16 mouse cellular contexts compared by ENCODE assay signal in genomic region chr3:152158344-152159291, GRCm38 (mm10). TPM values are rescaled to one million over a fixed set of nuclear protein-coding genes. Genes with fewer than 3 reads are reported as not detected.
A peak's percentile ranks its signal among the peaks of the same experiment; 100 is the strongest.
DNase-seq lines count a peak whose midpoint lies in the region; ATAC-seq and TF ChIP-seq lines count a peak whose summit lies in the region.
"Had no signal": no experiment of that assay in that cellular context is flagged by ENCODE, and none has a peak within 500 bp of the region (broad histone marks: within the 10 kb centered on the region; RNA-seq: fewer than 3 reads in every experiment).

No protein-coding gene starts in this region.

- 0 out of 2 replicates have a peak overlapping the region, but pooled peaks have one; percentile 35 for H3K27ac ChIP-seq in forebrain, embryonic 15.5 days (replicated peaks)
- H3K27ac ChIP-seq in forebrain, embryonic 10.5 days: no peak overlapping the region
- no peak overlapping the region for H3K27ac ChIP-seq in hindbrain, postnatal 0 days
- H3K27ac ChIP-seq: embryonic facial prominence, embryonic 12.5 days had no signal

- WGBS in forebrain, embryonic 15.5 days: 46% methylated on average over 10 of the region's 10 CpGs
- 74% methylated on average over 10 of the region's 10 CpGs for WGBS in forebrain, embryonic 10.5 days
- 65% methylated on average over 9 of the region's 10 CpGs for WGBS in hindbrain, postnatal 0 days

- H3K27me3 ChIP-seq in forebrain, embryonic 15.5 days: 0 out of 2 replicates have a peak, but pooled peaks cover 4% of the 10 kb centered on the region
- peaks cover 17% of the 10 kb centered on the region for H3K27me3 ChIP-seq in forebrain, embryonic 10.5 days (ENCODE audit: poor library complexity, severe bottlenecking)
- no peaks in the 10 kb centered on the region for H3K27me3 ChIP-seq in hindbrain, postnatal 0 days (ENCODE audit: insufficient read depth, low read length)
- H3K27me3 ChIP-seq: embryonic facial prominence, embryonic 12.5 days had no signal

- no peaks in the 10 kb centered on the region for H3K9me3 ChIP-seq in forebrain, embryonic 15.5 days
- no peaks in the 10 kb centered on the region for H3K9me3 ChIP-seq in forebrain, embryonic 10.5 days
- no peaks in the 10 kb centered on the region for H3K9me3 ChIP-seq in hindbrain, postnatal 0 days (ENCODE audit: low read length)
- H3K9me3 ChIP-seq: embryonic facial prominence, embryonic 12.5 days had no signal

- no peak for DNase-seq in forebrain, embryonic 10.5 days (ENCODE audit: extremely low spot score, low spot score)
- peak; percentile 37 for DNase-seq in layer of hippocampus, adult 11-12 months (ENCODE audit: low spot score)
- DNase-seq in layer of hippocampus, postnatal 36 days: no peak
- DNase-seq in brain, adult 2 months (ENCODE audit: low read depth, low spot score): peak; percentile 73
- DNase-seq in hindbrain, postnatal 0 days (ENCODE audit: low spot score): peak; percentile 10
- no peak for DNase-seq in gastrocnemius, adult 18-20 months (ENCODE audit: low spot score)
- DNase-seq in adrenal gland, adult 18-20 months (ENCODE audit: low spot score in 2 of 2): no peak
- DNase-seq: adrenal gland, postnatal 14 days; cerebellum, postnatal 25 days; kidney, postnatal 10 days; lung, embryonic 14.5 days; right cerebral cortex, postnatal 14 days; thymus, postnatal 14 days had no signal

- no peak overlapping the region for H3K4me3 ChIP-seq in forebrain, embryonic 15.5 days
- no peak overlapping the region for H3K4me3 ChIP-seq in forebrain, embryonic 10.5 days
- no peak overlapping the region for H3K4me3 ChIP-seq in hindbrain, postnatal 0 days (ENCODE audit: low read length)
- H3K4me3 ChIP-seq: embryonic facial prominence, embryonic 12.5 days had no signal

- no peak for TF ChIP-seq CTCF in hindbrain, postnatal 0 days (IDR thresholded peaks at IDR 0.05; ENCODE audit: low read depth)

- no peaks in the 10 kb centered on the region for H3K36me3 ChIP-seq in forebrain, embryonic 15.5 days
- H3K36me3 ChIP-seq in forebrain, embryonic 10.5 days (replicated peaks): no peaks in the 10 kb centered on the region
- H3K36me3 ChIP-seq in hindbrain, postnatal 0 days (ENCODE audit: insufficient read depth, low read length): no peaks in the 10 kb centered on the region
- H3K36me3 ChIP-seq: embryonic facial prominence, embryonic 12.5 days had no signal

- ATAC-seq in forebrain, embryonic 15.5 days (replicated peaks): peak; percentile 78
- ATAC-seq in hindbrain, postnatal 0 days: peak; percentile 45; the same call in 1 of the 2 replicates

- no peak overlapping the region for H3K9ac ChIP-seq in forebrain, embryonic 15.5 days (replicated peaks)
- no peak overlapping the region for H3K9ac ChIP-seq in hindbrain, postnatal 0 days (replicated peaks; ENCODE audit: low read length)
- H3K9ac ChIP-seq: embryonic facial prominence, embryonic 12.5 days; lung, embryonic 14.5 days had no signal

- peaks cover 13% of the 10 kb centered on the region for H3K4me1 ChIP-seq in forebrain, embryonic 15.5 days
- H3K4me1 ChIP-seq in forebrain, embryonic 10.5 days: no peaks in the 10 kb centered on the region
- peaks cover 3% of the 10 kb centered on the region; the same call in 1 of the 2 replicates for H3K4me1 ChIP-seq in hindbrain, postnatal 0 days (ENCODE audit: insufficient read depth, low read length)
- H3K4me1 ChIP-seq: embryonic facial prominence, embryonic 12.5 days had no signal

- H3K4me2 ChIP-seq in forebrain, embryonic 15.5 days (replicated peaks): no peak overlapping the region
- H3K4me2 ChIP-seq in hindbrain, postnatal 0 days (ENCODE audit: low read depth, low read length): no peak overlapping the region
- H3K4me2 ChIP-seq: embryonic facial prominence, embryonic 12.5 days; lung, embryonic 14.5 days had no signal

RNA-seq across cellular contexts. Expression of gene Gipc2, which starts 7.4 kb away (rescaled TPM):
- 1.9 and 2.7 TPM in 2 replicates for polyA plus RNA-seq in forebrain, embryonic 15.5 days (2015; fragmentation: Nextera tagmentation; extraction: Ambion mirVana)
- 1.9 and 3.5 TPM in 2 replicates for polyA plus RNA-seq in forebrain, embryonic 10.5 days (2016; fragmentation: Nextera tagmentation; extraction: Ambion mirVana)
- 1 to 10 TPM; 1.2 to 1.8 TPM for total RNA-seq in layer of hippocampus, postnatal 36 days (2021)
- total RNA-seq in hindbrain, postnatal 0 days (2014; rRNA removed): 3.1 and 6.7 TPM in 2 replicates
- polyA plus RNA-seq in hindbrain, postnatal 0 days (2015; fragmentation: Nextera tagmentation; extraction: Ambion mirVana): 12.8 and 15.6 TPM in 2 replicates
- under 1 TPM in 1 of 2 experiments, not detected in 1; 0.55 TPM for total RNA-seq in gastrocnemius, adult 18-20 months (2021)
- total RNA-seq in adrenal gland, adult 18-20 months (2021): under 1 TPM in 1 of 2 experiments, not detected in 1; 0.30 TPM
- total RNA-seq: granulocyte monocyte progenitor cell, adult 5-6 weeks had no signal

RNA-seq across cellular contexts. Expression of gene Dnajb4, which starts 51.5 kb away (rescaled TPM):
- 29.8 and 35.4 TPM in 2 replicates for polyA plus RNA-seq in forebrain, embryonic 15.5 days (2015; fragmentation: Nextera tagmentation; extraction: Ambion mirVana)
- polyA plus RNA-seq in forebrain, embryonic 10.5 days (2016; fragmentation: Nextera tagmentation; extraction: Ambion mirVana): 16.2 and 18.8 TPM in 2 replicates
- 10 to 100 TPM; 72.2 to 74.1 TPM for total RNA-seq in layer of hippocampus, postnatal 36 days (2021)
- total RNA-seq in hindbrain, postnatal 0 days (2014; rRNA removed): 26.5 and 40.8 TPM in 2 replicates
- 47.8 and 49.0 TPM in 2 replicates for polyA plus RNA-seq in hindbrain, postnatal 0 days (2015; fragmentation: Nextera tagmentation; extraction: Ambion mirVana)
- total RNA-seq in gastrocnemius, adult 18-20 months (2021): 100 to 1,000 TPM in 1 of 2 experiments, 10 to 100 TPM in 1; 51.5 to 107 TPM
- total RNA-seq in adrenal gland, adult 18-20 months (2021): 10 to 100 TPM; 75.4 to 76.8 TPM

RNA-seq across cellular contexts. Expression of gene Fubp1, which starts 51.6 kb away (rescaled TPM):
- 302 and 309 TPM in 2 replicates for polyA plus RNA-seq in forebrain, embryonic 15.5 days (2015; fragmentation: Nextera tagmentation; extraction: Ambion mirVana)
- polyA plus RNA-seq in forebrain, embryonic 10.5 days (2016; fragmentation: Nextera tagmentation; extraction: Ambion mirVana): 444 and 478 TPM in 2 replicates
- total RNA-seq in layer of hippocampus, postnatal 36 days (2021): 100 to 1,000 TPM; 124 to 143 TPM
- 139 and 148 TPM in 2 replicates for total RNA-seq in hindbrain, postnatal 0 days (2014; rRNA removed)
- polyA plus RNA-seq in hindbrain, postnatal 0 days (2015; fragmentation: Nextera tagmentation; extraction: Ambion mirVana): 130 and 139 TPM in 2 replicates
- total RNA-seq in gastrocnemius, adult 18-20 months (2021): 10 to 100 TPM; 21.6 to 31.6 TPM
- total RNA-seq in adrenal gland, adult 18-20 months (2021): 100 to 1,000 TPM; 107 to 113 TPM

Comparison
In these comparisons a context has a peak if more than half of its experiments do, and no peak if none do; other contexts are left out.
1. DNase-seq: peak in layer of hippocampus, adult 11-12 months (single experiment), brain, adult 2 months (single experiment) and hindbrain, postnatal 0 days (single experiment); none in forebrain, embryonic 10.5 days (single experiment), layer of hippocampus, postnatal 36 days (0 of 2), gastrocnemius, adult 18-20 months (single experiment) and adrenal gland, adult 18-20 months (0 of 2).